Mouse (Mus musculus) layer of hippocampus, adult 8-10 months (tissue): ENCODE data around the gene Mars. TPM values are rescaled to one million over a fixed set of nuclear protein-coding genes. Genes with fewer than 3 reads are reported as not detected.

Experiments
- DNase-seq, 2 experiments: peaks; one replicate each; pipeline ENCODE4 v3.0.0; 2022; ENCODE audit warnings: low spot score in 2 of 2
- total RNA-seq, 4 experiments: library from RNA; stranded (reverse); gene quantifications; 2 replicates each; pipeline ENCODE4 v1.2.4; 2022

The Mars gene
- total RNA-seq, 4 experiments from 2014 or later = 56.7 to 65.8 (median 63.9) TPM

GRCm38 (mm10) chr10:127287271-127287935, 24.2 kb downstream of the Mars start:
- DNase-seq = no peak

DNA sequence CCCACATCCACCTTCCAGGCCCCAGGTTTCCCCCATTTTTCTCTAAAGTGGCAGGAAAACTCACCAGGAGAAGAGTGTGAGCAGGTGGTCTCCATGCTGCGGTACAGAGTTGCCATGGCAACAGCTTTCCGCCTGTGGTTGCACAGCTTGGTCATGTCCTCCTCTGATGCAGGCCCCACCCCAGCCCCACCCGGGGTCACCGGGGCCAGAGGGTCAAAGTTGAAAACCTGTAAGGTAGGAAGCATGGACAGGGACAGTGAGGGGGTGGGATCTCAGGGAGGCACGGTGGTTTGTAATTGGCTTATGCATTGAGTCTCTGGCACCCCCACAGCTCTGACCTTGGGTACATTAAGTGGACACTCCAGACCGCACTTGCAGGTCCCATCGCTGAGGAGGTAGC, 24.9 kb downstream of the Mars start:
- no peak for DNase-seq

- DNase-seq = no peak
Measured at GRCm38 (mm10) chr10:127286194-127286593, 25.4 kb downstream of the Mars start.

DNA sequence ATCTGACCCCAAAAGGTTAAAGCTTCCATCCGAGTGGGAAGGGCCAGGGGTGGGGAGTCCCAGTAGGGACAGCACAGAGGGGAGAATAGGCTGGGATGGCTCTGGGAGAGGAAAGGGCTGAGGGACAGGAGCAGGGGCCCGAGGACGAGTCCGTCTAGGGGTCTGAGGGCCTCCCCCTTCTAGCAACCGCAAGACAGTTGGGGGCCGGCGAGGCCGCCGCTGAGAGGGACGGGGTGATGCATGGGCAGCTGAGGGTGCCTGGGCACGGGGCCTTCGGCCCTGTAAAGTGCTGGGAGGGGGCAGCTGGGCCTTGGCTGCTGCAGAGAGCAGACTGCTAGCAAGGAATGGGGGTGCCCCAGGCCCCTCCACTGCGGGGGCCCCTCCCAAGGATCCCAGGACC, 25.9 kb downstream of the Mars start:
- no peak for DNase-seq

GRCm38 (mm10) chr10:127284724-127285500, 26.7 kb downstream of the Mars start:
- DNase-seq = no peak

DNA sequence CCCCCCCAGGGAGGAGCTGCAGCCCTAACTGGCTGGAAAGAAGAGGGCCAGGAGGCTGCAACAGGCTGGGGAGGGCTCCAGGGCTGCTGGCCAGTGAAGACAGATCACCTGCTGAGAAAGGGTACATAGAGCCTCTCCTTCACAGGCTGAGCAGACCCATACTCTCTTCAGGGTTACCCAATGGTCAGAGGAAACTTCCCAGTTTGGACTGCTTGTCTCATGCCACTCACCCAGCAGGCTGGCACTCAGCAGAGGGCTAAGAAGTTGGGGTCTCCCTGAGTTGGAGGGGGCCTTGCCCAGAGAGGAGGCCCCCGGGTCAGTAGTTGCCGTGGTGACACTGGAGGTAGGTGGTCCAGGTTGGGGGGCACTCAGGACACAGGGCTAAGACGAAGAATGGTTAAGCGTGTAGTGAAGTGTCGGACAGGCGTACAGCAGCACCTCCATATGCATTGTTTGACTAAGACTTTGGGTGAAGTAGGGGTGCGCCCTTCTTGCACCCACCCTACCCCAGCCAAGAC, 27.4 kb downstream of the Mars start:
- DNase-seq = no peak

DNA sequence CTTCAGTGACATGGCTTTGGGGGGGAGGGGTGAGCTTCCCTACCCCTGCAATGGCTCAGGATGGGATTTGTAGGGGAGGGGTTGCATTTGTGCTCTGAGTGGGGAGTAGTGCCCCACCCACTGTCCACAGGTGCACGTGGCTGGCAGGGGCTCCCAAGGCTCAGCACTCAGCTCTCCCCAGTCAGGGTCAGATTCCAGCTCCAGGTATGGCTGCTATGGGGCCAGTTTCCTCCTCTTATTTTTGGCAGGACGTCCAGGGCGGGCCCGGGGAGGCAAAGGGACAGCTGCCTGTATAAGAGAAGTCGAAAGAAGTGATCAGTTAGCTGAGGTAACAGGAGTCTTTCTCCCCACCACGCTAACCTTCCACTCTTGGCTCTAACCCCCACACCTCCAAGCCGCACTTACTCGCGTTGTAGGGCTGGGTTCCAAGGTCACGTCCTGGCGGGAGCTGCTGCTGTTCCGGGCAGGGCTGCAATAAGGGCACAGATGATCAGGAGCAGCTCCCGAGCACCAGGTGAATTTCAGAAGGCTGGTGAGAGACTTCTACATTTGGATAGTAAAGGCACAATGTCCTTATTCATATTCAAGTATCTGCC, 28.9 kb downstream of the Mars start:
- no peak for DNase-seq

GRCm38 (mm10) chr10:127281316-127281715, 30.3 kb downstream of the Mars start:
- DNase-seq = no peak

DNA sequence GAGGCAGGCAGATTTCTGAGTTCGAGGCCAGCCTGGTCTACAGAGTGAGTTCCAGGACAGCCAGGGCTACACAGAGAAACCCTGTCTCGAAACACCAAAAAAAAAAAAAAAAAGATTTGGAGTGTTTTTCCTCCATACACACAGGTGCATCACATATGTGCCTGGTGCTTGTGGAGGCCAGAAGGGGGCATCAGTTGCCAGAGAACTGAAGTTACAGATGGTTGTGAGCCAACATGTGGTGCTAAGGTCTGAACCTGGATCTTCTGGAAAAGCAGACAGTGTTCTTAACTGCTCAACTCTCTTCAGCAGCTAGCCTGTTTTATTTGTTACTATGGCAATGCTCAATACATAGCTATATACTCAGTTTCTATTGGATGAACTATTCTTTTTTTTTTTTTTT, 31.9 kb downstream of the Mars start:
- no peak for DNase-seq

GRCm38 (mm10) chr10:127274261-127275022, 37.1 kb downstream of the Mars start:
- no peak for DNase-seq

GRCm38 (mm10) chr10:127272371-127272770, 39.2 kb downstream of the Mars start:
- no peak for DNase-seq

GRCm38 (mm10) chr10:127269884-127270283, 41.7 kb downstream of the Mars start:
- DNase-seq = no peak

GRCm38 (mm10) chr10:127269036-127269435, 42.5 kb downstream of the Mars start:
- DNase-seq = no peak

DNA sequence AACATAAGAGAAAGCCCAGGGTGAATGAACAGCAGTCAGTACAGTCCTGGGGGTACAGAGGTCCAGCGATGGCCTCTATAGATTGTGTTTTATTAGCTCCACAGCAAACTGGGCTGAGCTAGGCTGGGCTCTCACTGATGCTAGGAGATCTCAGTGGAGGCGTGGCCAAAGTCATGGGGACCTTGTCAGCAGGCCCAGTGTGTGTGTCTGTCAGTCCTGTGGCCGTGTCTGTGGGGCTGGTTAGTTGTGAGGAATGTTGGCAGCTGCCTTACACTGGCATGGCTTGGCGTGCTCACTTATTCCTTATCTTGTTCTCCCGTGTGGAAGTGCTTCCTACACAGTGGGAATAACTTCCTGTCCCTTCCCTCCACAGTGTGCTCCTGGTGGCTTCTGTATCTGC, 43.2 kb downstream of the Mars start:
- no peak for DNase-seq

DNA sequence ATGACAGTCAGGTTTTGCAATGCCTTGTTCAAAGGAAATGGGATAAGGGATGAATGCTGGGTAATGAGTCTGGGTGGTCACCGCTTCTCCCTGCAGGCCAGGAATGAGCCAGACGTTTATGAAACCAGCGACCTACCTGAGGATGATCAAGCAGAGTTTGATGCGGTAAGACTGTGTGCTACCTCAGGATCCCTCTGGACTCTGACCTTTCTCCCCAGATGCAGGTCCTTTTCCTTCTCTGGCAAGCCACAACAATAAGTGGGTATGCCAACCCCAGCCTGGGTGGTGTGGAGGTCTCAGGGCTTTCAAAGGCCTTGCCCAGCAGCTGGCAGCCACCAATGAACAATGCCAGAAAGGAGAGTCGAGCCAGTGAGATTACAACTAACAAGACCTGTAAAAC, 44.3 kb downstream of the Mars start:
- DNase-seq = no peak

DNA sequence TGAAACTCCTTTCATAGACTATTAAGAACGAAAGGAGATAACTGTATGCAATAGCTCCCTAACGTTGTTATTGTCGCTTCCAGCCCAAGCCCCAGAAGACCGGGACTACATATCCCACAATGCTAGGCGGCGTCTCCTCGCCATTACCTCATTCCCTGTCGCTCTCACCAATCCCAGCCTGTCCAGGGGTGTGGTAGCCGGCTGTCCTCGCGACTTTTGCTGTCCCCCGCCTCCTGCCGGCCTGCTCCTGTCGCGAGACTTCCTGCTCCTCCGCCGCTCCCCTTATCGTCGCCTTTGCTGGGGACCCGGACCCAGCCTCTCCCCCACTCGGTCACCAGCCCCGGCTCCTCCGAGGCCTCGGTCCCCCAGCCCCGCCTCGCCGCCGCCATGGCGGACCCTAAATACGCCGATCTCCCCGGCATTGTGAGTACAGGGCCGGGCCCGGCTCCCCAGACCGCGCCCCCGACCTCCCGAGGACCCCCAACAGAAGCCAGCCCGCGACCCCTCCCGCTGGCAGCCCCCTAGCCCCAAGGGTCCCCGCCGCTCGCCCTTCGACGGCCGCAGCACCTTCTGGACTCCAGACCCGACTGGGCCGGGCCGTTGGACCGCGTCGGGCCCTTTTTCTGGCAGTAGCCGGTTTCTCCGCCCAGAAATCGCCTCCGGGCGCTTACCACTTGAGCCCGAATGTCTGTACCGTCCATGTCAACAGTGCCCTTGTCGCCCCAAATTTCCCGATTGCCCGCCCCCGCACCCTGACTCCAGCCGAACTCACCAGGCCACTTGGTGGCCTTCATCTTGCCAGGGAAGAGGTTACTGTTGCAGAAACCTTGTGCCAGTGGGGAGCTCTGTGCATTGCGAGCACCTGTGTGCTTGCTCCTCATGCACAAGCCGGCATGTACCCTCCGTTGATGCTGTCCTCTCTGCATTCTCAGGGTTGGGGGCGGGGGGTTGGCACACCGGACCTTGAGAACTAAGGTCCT, 45.2 kb downstream of the Mars start, which contains the start of gene Dctn2:
Gene Dctn2, plus strand, starts transcription at position 257 of the 980 bp plus-strand sequence.
- DNase-seq = peak; percentile 96

DNA sequence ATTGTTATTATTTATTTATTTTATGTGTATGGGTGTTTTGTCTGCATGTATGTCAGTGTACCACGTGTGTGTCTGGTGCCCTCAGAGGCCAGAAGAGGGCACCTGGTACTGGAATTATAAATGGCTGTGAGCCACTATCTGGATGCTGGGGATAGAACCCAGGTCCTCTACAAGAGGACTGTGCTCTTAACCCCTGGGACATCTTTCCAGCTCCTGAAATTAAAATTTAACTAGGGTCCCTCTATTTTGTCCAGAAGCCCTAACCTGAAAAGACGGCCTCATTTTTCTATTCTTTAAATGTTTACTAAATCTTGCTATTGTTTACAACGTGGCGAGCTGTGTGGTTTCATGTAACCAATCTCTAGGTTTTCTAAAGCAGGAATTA, 45.9 kb downstream of the Mars start:
- no peak for DNase-seq

DNA sequence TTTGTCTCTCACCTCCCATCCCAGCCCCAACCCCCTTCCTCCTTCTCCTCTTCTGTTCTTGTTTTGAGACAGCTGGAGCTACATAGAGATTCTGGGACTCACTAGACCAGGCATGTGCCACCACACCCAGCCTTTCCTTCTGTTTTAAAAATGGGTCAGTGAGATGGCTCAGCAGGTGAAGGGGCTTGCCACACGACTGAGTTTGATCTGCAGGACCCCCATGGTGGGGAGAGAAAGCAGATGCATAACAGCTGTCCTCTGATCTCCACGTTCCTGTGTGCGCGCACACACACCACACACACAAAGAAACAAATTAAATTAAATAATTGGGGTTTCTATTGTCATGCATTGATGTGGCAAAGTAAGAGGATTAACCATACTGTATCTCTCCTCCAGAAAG, 46.6 kb downstream of the Mars start:
- no peak for DNase-seq

DNA sequence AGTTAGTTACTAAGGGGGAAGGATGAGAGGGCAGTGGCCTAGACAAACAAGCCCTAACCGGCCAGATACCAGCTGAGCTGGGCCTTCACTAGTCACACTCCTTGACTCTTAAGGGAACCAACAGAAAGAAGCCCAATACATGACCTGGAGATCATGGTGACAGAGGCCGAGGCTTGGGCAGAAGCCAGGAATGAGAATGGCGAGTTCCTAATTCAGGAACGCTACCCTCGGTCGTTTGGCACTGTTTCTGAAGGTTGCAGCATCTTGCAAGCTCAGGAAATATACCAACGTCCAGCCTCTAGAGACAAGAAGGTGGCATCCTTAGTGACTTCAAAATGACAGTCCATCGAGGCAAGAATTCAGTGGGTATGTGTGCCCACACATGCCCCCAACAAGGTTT, 47.2 kb downstream of the Mars start:
- DNase-seq = no peak

DNA sequence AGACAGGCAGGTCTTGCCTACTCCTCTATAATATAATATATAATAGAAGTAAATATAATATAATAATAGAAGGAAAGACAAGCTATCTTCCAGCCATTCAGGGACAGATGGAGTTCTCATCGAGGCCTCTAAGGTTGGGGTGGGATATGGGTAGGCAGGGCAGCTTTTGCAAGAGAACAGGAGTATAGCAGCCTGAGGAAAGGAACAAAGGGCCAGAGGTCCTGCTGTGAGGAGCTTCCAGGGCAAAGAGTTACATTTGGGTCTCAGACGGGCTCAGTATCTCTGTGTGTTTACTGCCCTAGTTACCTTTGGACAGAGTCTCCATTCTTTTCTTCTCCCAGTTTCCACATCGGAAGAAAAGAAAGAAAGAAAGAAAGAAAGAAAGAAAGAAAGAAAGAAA, 48.0 kb downstream of the Mars start:
- no peak for DNase-seq
